Mouse (Mus musculus) embryo, embryonic 10.5 days (tissue): ENCODE results near the gene Ccna1.
A peak's percentile ranks its signal among the peaks of the same experiment; 100 is the strongest.

Source experiments
- DNase-seq: peaks from one replicate; pipeline ENCODE4 v3.0.0-alpha.2; 2015; ENCODE audit warnings: low spot score

The Ccna1 gene

GRCm38 (mm10) chr3:55065738-55066665 lies 10.7 kb upstream of the Ccna1 start:
- no peak for DNase-seq

DNA sequence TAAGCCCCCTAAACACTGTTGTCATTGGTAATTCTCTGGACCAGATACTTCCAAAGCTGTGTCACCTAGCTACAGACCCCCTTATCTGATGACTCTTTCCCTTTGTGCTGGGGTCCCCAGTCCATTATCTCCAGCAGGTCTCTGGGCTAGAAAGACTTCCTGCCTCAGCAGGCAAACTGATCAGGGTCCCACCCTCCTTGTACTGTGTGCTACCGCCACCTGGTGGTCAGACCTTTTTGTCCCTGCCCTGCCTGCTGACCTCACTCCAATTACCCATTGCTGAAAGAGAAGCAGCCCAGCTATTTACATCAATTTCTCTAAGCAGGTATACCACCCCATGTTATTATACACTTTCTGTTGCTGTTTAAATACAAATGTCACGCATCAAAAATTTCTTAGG lies 9.1 kb upstream of the Ccna1 start:
- peak; percentile 89 for DNase-seq

DNA sequence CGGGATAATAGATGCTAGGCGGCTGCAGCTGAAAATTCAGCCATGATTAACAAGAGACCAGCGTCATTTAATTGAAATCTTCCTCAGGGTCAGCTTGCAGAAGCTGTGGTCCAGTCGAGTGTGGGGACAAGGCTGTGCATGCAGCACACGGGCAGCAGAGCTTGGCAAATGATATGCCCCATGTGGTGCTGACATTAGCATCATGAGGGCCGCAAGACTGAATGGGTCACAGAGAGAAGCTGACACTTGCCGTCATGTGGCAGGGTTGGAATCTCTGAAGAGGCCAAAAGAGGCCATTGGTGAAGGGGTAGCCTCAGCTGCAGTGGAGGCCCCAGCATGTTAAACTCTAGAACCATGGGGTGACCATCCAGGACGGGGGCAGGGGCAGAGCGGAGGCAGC lies 7.4 kb upstream of the Ccna1 start:
- no peak for DNase-seq

- DNase-seq, result no peak
Measured at GRCm38 (mm10) chr3:55056376-55056775, 1.1 kb upstream of the Ccna1 start.

GRCm38 (mm10) chr3:55055747-55056120 lies 433 bp upstream of the Ccna1 start:
- peak; percentile 14 for DNase-seq

DNA sequence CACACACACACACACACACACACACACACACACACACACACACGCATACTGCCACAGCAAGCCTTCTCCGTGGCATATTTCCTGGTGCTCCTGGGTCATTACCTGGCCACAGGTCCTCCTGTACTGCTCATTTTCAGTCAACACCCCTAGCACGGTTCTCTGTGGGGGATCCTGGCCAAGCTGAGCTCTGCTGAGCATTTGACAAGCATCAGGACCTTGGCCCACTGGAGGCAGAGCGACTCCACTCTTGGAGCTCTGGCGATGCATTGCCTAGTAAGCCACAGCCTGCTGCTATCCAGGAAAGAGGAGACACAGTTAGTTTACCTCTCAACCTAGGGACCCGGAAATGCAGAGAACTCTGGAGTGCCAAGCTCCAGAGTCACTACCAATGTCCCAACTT lies 1.1 kb downstream of the Ccna1 start:
- DNase-seq, result no peak

- peak; percentile 10 for DNase-seq
Measured at GRCm38 (mm10) chr3:55044601-55045370, 10.5 kb downstream of the Ccna1 start.

- DNase-seq, result no peak
Measured at GRCm38 (mm10) chr3:55037608-55038007, 17.7 kb downstream of the Ccna1 start.

GRCm38 (mm10) chr3:55027271-55027840 lies 27.9 kb downstream of the Ccna1 start:
- DNase-seq, result no peak

DNA sequence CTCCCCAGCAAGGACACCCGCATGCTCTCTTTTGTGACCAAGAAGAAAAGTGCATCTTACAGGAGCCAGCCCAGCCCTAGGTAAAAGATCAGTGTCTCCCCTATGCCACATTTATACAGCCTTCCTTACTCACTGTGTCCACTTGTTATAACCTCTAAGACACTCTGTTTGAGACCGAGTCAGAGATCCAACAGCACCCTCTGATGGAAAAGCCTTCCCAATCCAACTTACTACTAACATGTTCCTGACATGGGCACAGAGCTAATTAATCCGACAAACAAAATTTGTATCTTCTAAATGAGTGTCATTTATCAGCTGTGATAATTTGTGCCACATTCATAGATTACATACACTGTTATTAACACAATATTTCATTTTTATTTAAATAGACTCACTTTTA lies 29.8 kb downstream of the Ccna1 start:
- no peak for DNase-seq

DNA sequence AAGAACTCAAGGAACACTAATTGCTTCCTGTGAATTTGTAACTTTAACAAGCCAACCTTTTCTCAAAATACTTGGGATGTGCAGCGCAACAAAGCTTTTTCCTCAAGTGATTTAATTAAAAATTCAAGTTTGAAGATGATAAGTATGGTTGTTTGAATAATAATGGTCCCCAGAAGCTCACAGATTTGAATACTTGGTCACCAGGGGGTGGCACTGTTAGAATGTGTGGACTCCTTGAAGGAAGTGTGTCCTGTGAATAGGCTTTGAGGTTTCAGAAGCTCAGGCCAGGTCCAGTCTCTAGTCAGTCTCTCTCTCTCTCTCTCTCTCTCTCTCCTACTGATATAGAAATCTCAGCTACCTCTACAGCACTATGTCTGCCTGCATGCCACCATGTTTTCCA lies 32.0 kb downstream of the Ccna1 start:
- DNase-seq, result no peak

DNA sequence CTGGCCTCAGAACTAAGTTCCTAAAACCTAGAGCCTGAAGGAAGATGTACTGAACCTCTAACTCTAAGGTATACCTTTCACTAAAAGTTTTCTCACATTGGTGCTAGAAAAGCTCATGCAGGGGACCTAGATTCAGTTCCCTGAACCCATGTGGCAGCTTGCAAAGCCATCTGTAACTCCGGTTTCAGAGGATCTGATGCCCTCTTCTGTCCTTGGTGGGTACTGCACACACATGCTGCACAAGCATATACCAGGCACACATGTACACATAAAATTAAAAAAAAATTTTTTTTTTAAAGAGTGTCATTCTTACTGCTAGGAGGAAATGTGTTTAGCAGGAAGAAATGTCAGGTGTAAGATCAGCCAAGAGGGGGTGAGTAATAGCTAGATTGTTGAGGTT lies 33.1 kb downstream of the Ccna1 start:
- DNase-seq, result peak; percentile 8

- no peak for DNase-seq
Measured at GRCm38 (mm10) chr3:55012536-55012935, 42.8 kb downstream of the Ccna1 start.

DNA sequence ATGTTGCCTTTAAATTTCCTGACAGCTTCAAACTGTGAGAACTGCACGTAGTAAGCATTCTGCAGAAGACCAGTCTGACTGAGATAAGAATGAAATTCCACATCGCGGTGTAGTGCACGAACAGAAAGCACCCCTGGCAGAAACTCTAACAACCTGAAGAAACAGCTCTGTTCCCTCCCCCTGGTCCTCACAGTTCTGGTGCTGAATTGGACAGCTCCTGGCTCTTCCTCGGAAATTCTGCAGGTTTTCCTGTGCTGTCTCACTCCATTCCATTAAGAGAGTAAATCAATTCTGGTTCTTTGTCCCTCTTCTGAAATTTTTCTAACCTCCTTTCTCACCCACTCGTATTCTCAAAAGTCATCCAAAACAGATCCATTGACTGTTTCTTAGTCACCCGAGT lies 43.6 kb downstream of the Ccna1 start:
- DNase-seq, result peak; percentile 67

DNA sequence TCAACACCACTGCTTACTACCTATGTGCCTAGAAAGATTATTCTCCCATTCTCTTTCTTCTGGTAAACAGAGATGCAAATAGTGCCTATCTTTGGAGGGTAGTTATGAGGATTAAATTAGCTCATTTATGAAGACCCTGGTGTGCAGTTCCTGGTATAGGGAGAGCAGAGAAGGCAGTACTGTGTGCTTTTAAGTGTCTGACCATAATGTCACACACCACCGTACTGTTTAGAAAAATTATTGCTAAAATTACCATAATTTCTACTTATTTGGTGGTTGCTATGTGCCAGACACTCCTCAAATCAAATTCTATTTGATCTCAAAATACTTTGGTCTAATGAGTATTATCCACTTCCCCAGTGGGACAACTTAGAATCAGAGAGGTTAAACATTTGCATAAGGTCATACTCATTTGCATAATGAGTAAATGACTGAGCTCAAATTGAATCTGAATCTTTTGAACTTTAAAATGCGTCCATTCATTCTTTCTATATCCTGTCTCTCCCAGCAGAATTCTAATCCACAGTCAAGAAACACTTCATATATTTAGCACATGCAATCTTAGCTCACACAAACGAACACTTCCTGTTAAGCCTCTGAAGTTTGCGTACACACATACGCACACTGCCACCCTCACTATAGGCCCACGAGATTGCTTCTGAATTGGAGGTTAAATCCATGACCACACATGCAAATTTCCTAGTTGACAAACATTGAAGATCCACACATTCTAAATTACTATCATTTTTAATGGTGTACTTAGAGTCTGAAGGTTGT lies 46.1 kb downstream of the Ccna1 start:
- no peak for DNase-seq

DNA sequence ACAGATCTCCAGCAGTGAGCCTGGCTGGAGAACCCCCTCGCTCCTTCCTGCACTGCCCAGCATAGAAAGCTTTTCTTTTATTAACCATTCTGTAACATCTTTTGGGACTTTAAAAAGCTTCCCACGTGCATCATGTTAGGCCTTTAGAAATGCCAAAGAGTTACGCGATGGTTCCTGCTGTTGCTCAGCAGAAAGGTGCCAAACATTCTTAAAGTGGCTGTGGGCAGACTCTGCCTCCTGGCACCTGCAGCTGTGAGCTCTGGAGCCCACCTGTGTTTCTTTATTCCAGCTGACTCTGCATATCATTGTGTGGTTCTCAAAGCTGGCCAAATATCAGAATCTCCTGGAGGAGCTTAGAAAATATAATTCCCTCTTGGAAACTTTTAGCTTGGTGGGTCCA lies 51.3 kb downstream of the Ccna1 start:
- no peak for DNase-seq

DNA sequence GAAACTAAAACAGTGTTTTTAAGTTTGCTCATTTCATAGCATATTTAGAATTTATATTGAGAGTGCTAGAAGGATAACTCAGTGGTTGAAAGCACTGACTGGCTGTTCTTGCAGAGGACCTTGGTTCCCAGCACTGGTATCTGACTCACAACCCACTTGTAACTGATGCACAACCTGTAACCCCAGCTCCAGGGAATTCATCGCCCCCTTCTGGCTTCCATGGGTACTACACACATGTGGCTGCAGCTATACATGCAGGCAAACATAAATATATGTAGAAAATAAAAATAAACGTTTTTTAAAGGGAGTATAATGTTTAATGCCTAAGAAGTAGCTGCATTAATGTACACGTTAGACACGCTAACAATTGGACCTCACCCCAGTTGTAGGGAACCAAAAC lies 53.6 kb downstream of the Ccna1 start:
- no peak for DNase-seq
